Comparison of ENCODE assay signal across 21 mouse cellular contexts in genomic region chr6:50011746-50012453, GRCm38 (mm10).
DNase-seq lines count a peak whose midpoint lies in the region; ATAC-seq lines count a peak whose summit lies in the region.
"Had no signal": no experiment of that assay in that cellular context is flagged by ENCODE, and none has a peak within 500 bp of the region (broad histone marks: within the 10 kb centered on the region; RNA-seq: fewer than 3 reads in every experiment).

No protein-coding gene starts in this region.

- no peaks in the 10 kb centered on the region for H3K4me1 ChIP-seq in neural tube, embryonic 11.5 days (ENCODE audit: control insufficient read depth, insufficient read depth, low read length)
- peaks cover 20% of the 10 kb centered on the region; the same call in 1 of the 2 replicates for H3K4me1 ChIP-seq in hindbrain, embryonic 15.5 days (replicated peaks)
- no peaks in the 10 kb centered on the region for H3K4me1 ChIP-seq in neural tube, embryonic 14.5 days (ENCODE audit: control insufficient read depth, insufficient read depth, low read length)
- H3K4me1 ChIP-seq in kidney, embryonic 15.5 days = peaks cover 21% of the 10 kb centered on the region
- H3K4me1 ChIP-seq: embryonic facial prominence, embryonic 13.5 days; midbrain, embryonic 13.5 days had no signal

- no peak for ATAC-seq in neural tube, embryonic 11.5 days (ENCODE audit: insufficient read depth, low FRiP score, low TSS enrichment)
- ATAC-seq in hindbrain, embryonic 15.5 days (ENCODE audit: low FRiP score, low read depth) = no peak
- peak; percentile 58; the same call in 1 of the 2 replicates for ATAC-seq in neural tube, embryonic 14.5 days (ENCODE audit: low read depth)
- no peak for ATAC-seq in kidney, embryonic 15.5 days (replicated peaks; ENCODE audit: low FRiP score)
- ATAC-seq: liver, embryonic 12.5 days; midbrain, embryonic 13.5 days had no signal

- peak; percentile 78 for DNase-seq in heart, adult 11 months
- no peak for DNase-seq in heart, postnatal 25 days (ENCODE audit: low spot score)
- no peak for DNase-seq in neural tube, embryonic 11.5 days (ENCODE audit: low spot score)
- no peak for DNase-seq in neural tube, embryonic 10.5 days (ENCODE audit: extremely low spot score, low spot score)
- no peak for DNase-seq in right cerebral cortex, adult 2 months (ENCODE audit: low spot score in 2 of 2)
- DNase-seq: cerebellum, adult 2 months; cerebellum, postnatal 25 days; embryo, embryonic 11 days; gastrocnemius, postnatal 36 days; kidney, adult 11 months; lung, adult 18-20 months; spleen, adult 18-20 months had no signal

- no peak overlapping the region for H3K4me2 ChIP-seq in neural tube, embryonic 11.5 days (ENCODE audit: low read depth)
- H3K4me2 ChIP-seq in hindbrain, embryonic 15.5 days = no peak overlapping the region
- H3K4me2 ChIP-seq in neural tube, embryonic 14.5 days (ENCODE audit: low read depth, low read length) = no peak overlapping the region
- H3K4me2 ChIP-seq in kidney, embryonic 15.5 days = no peak overlapping the region
- H3K4me2 ChIP-seq: embryonic facial prominence, embryonic 13.5 days; forebrain, embryonic 12.5 days; limb, embryonic 12.5 days; liver, embryonic 12.5 days; midbrain, embryonic 13.5 days had no signal

- no peaks in the 10 kb centered on the region for H3K27me3 ChIP-seq in neural tube, embryonic 11.5 days (ENCODE audit: control insufficient read depth, insufficient read depth, low read length)
- no peaks in the 10 kb centered on the region for H3K27me3 ChIP-seq in hindbrain, embryonic 15.5 days
- H3K27me3 ChIP-seq in neural tube, embryonic 14.5 days (ENCODE audit: control insufficient read depth, insufficient read depth, low read length) = no peaks in the 10 kb centered on the region
- no peaks in the 10 kb centered on the region for H3K27me3 ChIP-seq in kidney, embryonic 15.5 days
- H3K27me3 ChIP-seq: embryonic facial prominence, embryonic 13.5 days; forebrain, embryonic 12.5 days; liver, embryonic 12.5 days; midbrain, embryonic 13.5 days had no signal

- intact Hi-C loops in heart, postnatal 25 days (cut with DNase I) = no loop called here

- H3K36me3 ChIP-seq in neural tube, embryonic 11.5 days (ENCODE audit: control insufficient read depth, insufficient read depth, low read length) = no peaks in the 10 kb centered on the region
- no peaks in the 10 kb centered on the region for H3K36me3 ChIP-seq in hindbrain, embryonic 15.5 days
- H3K36me3 ChIP-seq in neural tube, embryonic 14.5 days (ENCODE audit: control insufficient read depth, insufficient read depth, low read length) = no peaks in the 10 kb centered on the region
- H3K36me3 ChIP-seq in kidney, embryonic 15.5 days = no peaks in the 10 kb centered on the region
- H3K36me3 ChIP-seq: embryonic facial prominence, embryonic 13.5 days; forebrain, embryonic 12.5 days; limb, embryonic 12.5 days; liver, embryonic 12.5 days; midbrain, embryonic 13.5 days had no signal

- peak overlapping the region; percentile 9; the same call in 1 of the 2 replicates for H3K27ac ChIP-seq in neural tube, embryonic 11.5 days (ENCODE audit: low read depth, low read length)
- H3K27ac ChIP-seq in hindbrain, embryonic 15.5 days (replicated peaks) = 0 out of 2 replicates have a peak overlapping the region, but pooled peaks have one; percentile 22
- H3K27ac ChIP-seq in neural tube, embryonic 14.5 days (ENCODE audit: low read depth, low read length) = 0 out of 2 replicates have a peak overlapping the region, but pooled peaks have one; percentile 45
- no peak overlapping the region for H3K27ac ChIP-seq in kidney, embryonic 15.5 days
- H3K27ac ChIP-seq: embryonic facial prominence, embryonic 13.5 days; forebrain, embryonic 12.5 days; limb, embryonic 12.5 days; liver, embryonic 12.5 days had no signal

- WGBS in neural tube, embryonic 11.5 days = 62% methylated on average over 5 of the region's 5 CpGs
- WGBS in hindbrain, embryonic 15.5 days = 47% methylated on average over 5 of the region's 5 CpGs
- 38% methylated on average over 5 of the region's 5 CpGs for WGBS in neural tube, embryonic 14.5 days
- WGBS in kidney, embryonic 15.5 days = 45% methylated on average over 5 of the region's 5 CpGs

- no peaks in the 10 kb centered on the region for H3K9me3 ChIP-seq in neural tube, embryonic 11.5 days (ENCODE audit: control insufficient read depth, low read length)
- H3K9me3 ChIP-seq in hindbrain, embryonic 15.5 days = no peaks in the 10 kb centered on the region
- no peaks in the 10 kb centered on the region for H3K9me3 ChIP-seq in neural tube, embryonic 14.5 days (ENCODE audit: control insufficient read depth, low read length)
- H3K9me3 ChIP-seq in kidney, embryonic 15.5 days (replicated peaks) = no peaks in the 10 kb centered on the region
- H3K9me3 ChIP-seq: embryonic facial prominence, embryonic 13.5 days; forebrain, embryonic 12.5 days; limb, embryonic 12.5 days; liver, embryonic 12.5 days; midbrain, embryonic 13.5 days had no signal

- no peak overlapping the region for H3K9ac ChIP-seq in neural tube, embryonic 11.5 days (ENCODE audit: low read length)
- H3K9ac ChIP-seq in hindbrain, embryonic 15.5 days = no peak overlapping the region
- H3K9ac ChIP-seq in neural tube, embryonic 14.5 days (replicated peaks; ENCODE audit: low read depth, low read length) = no peak overlapping the region
- H3K9ac ChIP-seq in kidney, embryonic 15.5 days = no peak overlapping the region
- H3K9ac ChIP-seq: embryonic facial prominence, embryonic 13.5 days; forebrain, embryonic 12.5 days; limb, embryonic 12.5 days; liver, embryonic 12.5 days; midbrain, embryonic 13.5 days had no signal

- no peak overlapping the region for H3K4me3 ChIP-seq in neural tube, embryonic 11.5 days (ENCODE audit: low read depth, low read length)
- no peak overlapping the region for H3K4me3 ChIP-seq in hindbrain, embryonic 15.5 days
- no peak overlapping the region for H3K4me3 ChIP-seq in neural tube, embryonic 14.5 days (ENCODE audit: low read depth, low read length)
- H3K4me3 ChIP-seq in kidney, embryonic 15.5 days (replicated peaks) = no peak overlapping the region
- H3K4me3 ChIP-seq: embryonic facial prominence, embryonic 13.5 days; erythroblast, embryonic 14.5 days; forebrain, embryonic 12.5 days; limb, embryonic 12.5 days; liver, embryonic 12.5 days; midbrain, embryonic 13.5 days had no signal
